Mouse (Mus musculus): Measurements from ENCODE around the gene Stpg3.
A peak's percentile ranks its signal among the peaks of the same experiment; 100 is the strongest.

Gene Stpg3

GRCm38 (mm10) chr2:25234551-25235220 lies 20.2 kb upstream of the Stpg3 start:
- DNase-seq, result no peak

- DNase-seq, result no peak
These were observed 19.6 kb upstream of the Stpg3 start, which contains the start of gene Slc34a3 for GRCm38 (mm10) chr2:25234050-25234449. TSS of gene Slc34a3 (minus strand) at chr2:25234364.

- no peak for DNase-seq
These were observed 19.0 kb upstream of the Stpg3 start for GRCm38 (mm10) chr2:25233421-25233820.

GRCm38 (mm10) chr2:25231038-25231437 lies 16.6 kb upstream of the Stpg3 start:
- DNase-seq, result no peak

- no peak for DNase-seq
These were observed 16.1 kb upstream of the Stpg3 start for GRCm38 (mm10) chr2:25230581-25230980.

- DNase-seq, result no peak
These were observed 15.1 kb upstream of the Stpg3 start for GRCm38 (mm10) chr2:25229582-25229981.

- DNase-seq, result no peak
These were observed 14.6 kb upstream of the Stpg3 start for GRCm38 (mm10) chr2:25228995-25229530.

GRCm38 (mm10) chr2:25228431-25228889 lies 14.0 kb upstream of the Stpg3 start:
- peak; percentile 94 for DNase-seq

GRCm38 (mm10) chr2:25227406-25227805 lies 13.0 kb upstream of the Stpg3 start:
- no peak for DNase-seq

- DNase-seq, result no peak
These were observed 12.4 kb upstream of the Stpg3 start for GRCm38 (mm10) chr2:25226864-25227263.

- no peak for DNase-seq
These were observed 11.5 kb upstream of the Stpg3 start for GRCm38 (mm10) chr2:25225811-25226379.

GRCm38 (mm10) chr2:25224766-25225752 lies 10.6 kb upstream of the Stpg3 start:
- DNase-seq, result peak; percentile 100

- no peak for DNase-seq
These were observed 10.0 kb upstream of the Stpg3 start, which contains the start of gene Tubb4b for GRCm38 (mm10) chr2:25224492-25224765. TSS of gene Tubb4b (minus strand) at chr2:25224702.

- DNase-seq, result no peak
These were observed 9.4 kb upstream of the Stpg3 start for GRCm38 (mm10) chr2:25223681-25224491.

GRCm38 (mm10) chr2:25221331-25221772 lies 6.9 kb upstream of the Stpg3 start:
- no peak for DNase-seq

GRCm38 (mm10) chr2:25218445-25218844 lies 4.0 kb upstream of the Stpg3 start, which contains the start of gene Fam166a:
TSS of gene Fam166a (plus strand) at chr2:25218745.
- DNase-seq, result peak; percentile 23

- DNase-seq, result no peak
These were observed 3.2 kb upstream of the Stpg3 start for GRCm38 (mm10) chr2:25217666-25218065.

- DNase-seq, result no peak
These were observed 1.1 kb downstream of the Stpg3 start for GRCm38 (mm10) chr2:25213266-25213865.

GRCm38 (mm10) chr2:25211121-25211670 lies 3.2 kb downstream of the Stpg3 start, which contains the start of gene Nelfb:
TSS of gene Nelfb (minus strand) at chr2:25211489.
- DNase-seq, result peak; percentile 94

- no peak for DNase-seq
These were observed 3.8 kb downstream of the Stpg3 start for GRCm38 (mm10) chr2:25210686-25211085.

- no peak for DNase-seq
These were observed 6.8 kb downstream of the Stpg3 start for GRCm38 (mm10) chr2:25207593-25207992.

Measured in retina, postnatal 1 day (tissue).